Mouse (Mus musculus): ENCODE results near the gene Zfp618. TPM values are rescaled to one million over a fixed set of nuclear protein-coding genes. Genes with fewer than 3 reads are reported as not detected.
A peak's percentile ranks its signal among the peaks of the same experiment; 100 is the strongest.

The Zfp618 gene
- total and polyA plus RNA-seq, 3 experiments, result 2.2 to 4.9 (median 2.5) TPM

DNA sequence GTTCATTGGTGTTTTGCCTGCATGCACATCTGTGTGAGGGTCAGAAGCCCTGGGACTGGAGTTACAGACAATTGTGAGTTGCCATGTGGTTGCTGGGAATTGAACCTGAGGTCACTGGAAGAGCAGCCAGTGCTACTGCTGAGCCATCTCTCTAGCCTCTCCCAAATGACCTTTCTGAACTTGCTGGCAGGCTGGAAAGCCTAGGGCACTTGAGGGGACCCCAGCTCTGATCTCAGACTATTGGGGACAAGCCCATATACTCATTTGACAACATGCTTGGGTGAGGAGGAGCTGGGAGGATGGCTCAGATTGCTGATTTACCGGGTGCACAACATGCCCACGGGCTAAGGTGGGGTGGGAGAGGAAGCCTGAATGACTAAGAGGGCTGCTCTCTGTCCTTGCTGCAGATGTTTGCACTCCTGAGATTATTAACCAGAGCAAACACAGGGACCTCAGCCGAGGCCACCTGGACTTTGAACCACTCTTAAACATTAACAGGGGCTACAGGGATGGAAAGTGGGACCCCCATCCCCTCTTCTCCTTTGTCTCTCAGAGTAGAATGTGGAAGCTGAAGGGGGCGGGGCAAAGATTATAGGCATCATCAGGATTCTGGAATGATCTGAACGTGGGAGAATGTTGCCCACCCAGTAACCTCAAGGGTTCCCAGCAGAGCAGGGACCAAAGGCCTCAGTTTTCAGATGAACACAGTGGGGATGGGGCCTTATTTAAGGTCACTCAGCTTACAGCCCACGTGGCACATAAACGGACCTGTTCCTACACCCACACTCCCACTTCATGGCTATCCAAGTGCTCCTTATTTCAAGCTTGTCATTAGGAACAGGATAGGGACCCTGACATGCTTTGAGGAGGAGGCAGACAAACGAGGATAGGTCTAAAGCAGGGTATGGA is 191.6 kb downstream of the Zfp618 start:
- no peak for DNase-seq

DNA sequence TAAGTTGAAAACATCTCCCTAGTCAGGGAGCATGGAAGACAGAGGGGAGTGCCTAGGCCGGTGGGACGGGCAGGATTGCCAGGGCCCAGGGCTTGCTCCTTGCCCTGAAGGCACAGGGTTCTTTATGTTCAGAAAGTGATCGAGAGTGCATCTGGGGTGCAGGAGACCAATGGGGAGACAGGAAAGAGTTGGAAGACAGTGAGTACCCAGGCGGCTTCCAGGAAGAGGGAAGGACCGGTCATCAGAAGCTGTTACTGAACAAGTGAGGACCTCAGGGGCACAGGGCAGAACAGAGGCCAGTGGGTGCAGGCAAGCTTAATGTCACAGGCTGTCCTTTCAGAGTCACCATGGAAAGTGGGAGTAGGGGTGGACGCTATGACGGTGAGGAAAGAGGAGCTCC is 192.8 kb downstream of the Zfp618 start:
- DNase-seq, result no peak

DNA sequence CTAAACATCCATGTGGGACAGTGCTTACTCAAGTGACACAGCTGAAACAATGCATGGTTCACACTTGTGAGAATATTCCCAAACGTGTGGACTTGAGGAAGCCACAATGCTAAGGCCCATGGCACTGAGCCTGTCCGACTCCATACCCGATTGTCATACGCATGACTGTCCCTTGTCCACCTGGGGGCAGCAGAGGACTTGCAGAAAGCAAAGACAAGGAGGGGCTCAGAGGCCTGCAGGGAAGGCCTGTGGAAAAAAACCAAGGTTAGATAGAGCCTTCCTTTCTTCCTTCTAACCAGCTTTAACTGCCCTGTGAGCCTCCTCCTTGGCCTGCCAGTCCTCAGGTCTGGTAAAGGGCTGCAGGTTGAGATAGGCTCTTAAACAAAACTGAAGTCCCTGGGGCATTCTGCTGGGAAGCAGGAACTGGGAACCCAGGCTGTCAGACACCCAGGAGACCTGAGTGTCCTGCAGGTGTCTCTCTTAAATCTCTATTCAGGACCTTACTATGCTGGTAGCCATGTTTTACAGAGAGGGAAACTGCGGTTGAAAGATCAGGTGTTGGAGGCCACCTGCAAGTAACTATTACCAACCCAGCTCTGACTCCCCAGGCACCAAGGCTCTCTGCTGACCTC is 193.7 kb downstream of the Zfp618 start:
- peak; percentile 87 for DNase-seq

GRCm38 (mm10) chr4:63165636-63166035 is 200.3 kb downstream of the Zfp618 start:
- no peak for DNase-seq

DNA sequence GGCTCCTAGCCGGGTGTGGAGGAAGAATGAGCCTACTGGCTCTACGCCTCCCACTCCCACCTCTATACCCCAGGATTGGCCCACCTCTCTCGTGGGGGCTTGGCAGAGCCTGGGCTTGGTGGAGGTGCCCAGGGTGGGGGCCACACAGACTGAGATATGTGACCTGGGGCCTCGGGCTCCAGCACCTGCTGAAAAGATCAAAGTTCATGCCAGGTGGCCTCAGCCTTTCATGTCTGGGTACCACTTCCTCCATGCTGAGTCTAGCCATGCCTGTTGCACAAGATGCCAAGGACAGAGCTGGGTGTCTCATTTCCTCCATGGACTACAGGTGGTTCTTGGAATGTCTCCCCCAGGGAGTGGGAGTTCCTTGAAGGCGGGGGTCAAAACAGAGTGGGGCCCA is 200.9 kb downstream of the Zfp618 start:
- DNase-seq, result no peak

DNA sequence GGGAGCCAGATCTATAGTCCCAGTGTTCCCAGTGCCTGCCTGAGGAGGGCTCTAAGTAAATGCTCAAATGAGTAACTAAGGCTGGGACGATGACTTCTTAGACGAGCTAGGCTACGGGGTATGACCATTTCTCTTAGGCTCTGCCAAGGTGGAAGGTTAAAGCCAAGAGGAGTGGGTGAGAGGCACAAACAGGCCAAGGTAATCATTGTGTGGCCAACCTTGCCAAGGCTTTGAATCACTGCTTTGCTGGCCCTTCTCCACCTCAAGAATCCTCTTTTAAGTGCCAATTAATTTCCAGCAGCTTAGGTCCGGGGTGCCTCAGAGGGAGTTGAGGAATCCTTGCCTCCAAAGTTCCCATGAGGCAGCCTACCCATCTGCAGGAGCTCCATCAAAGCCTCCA is 204.7 kb downstream of the Zfp618 start:
- no peak for DNase-seq

- DNase-seq, result no peak
Measured at GRCm38 (mm10) chr4:63171122-63171521, 205.7 kb downstream of the Zfp618 start.

DNA sequence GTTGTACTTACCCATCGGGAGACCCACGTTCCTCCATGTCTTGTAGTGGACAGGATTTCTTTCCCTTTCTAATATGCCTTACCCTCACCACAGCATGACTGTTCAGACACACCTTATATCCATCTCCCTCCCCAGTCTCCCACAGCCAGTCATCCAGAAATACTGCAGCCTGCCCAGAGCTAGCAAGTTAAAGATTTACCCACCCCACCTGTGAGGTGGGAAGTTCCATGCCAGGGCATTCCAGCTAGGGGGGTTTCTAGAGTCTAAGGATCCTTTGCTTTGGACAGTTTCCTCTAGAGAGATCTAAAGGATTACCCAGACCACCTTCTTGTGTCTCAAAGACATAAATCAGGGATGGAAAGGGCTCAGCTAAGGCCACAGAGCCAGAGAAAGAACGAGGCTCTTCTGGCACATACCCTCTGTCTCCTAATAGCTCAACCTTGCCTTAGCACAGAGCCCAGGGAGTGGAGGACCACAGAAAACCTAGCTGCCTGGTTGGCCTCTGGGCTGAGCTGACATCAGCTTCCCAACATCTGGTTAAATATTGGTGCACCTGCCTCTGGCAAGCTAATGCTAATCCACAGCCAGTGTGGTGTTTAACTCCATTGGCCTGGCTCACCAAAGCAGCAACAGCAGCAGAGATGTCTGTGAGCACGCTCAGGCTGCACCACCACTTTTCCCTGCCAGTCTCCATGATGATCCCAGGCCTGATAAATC is 206.8 kb downstream of the Zfp618 start, which contains the start of gene Kif12:
Gene Kif12, minus strand, starts transcription at position 163 of the 717 bp plus-strand sequence.
- DNase-seq, result no peak

GRCm38 (mm10) chr4:63181556-63181955 is 216.2 kb downstream of the Zfp618 start:
- DNase-seq, result peak; percentile 43

GRCm38 (mm10) chr4:63186281-63186870 is 221.0 kb downstream of the Zfp618 start:
- no peak for DNase-seq

Other genes with a start within 250 kb of the Zfp618 start
- 1 to 10 TPM in 1 of 2 experiments, under 1 TPM in 1; 0.38 to 7.1 TPM for gene Ambp, start 189.2 kb downstream of the Zfp618 start, total RNA-seq (2021)
- 0.61 TPM in 1 of 2 replicates, not detected in the other for gene Ambp, start 189.2 kb downstream of the Zfp618 start, polyA plus RNA-seq (2012; rRNA removed)
- not detected for gene Kif12, start 206.6 kb downstream of the Zfp618 start, total RNA-seq (2021)
- 0.26 TPM in 1 of 2 replicates, not detected in the other for gene Kif12, start 206.6 kb downstream of the Zfp618 start, polyA plus RNA-seq (2012; rRNA removed)
- 10 to 100 TPM in 1 of 2 experiments, 1 to 10 TPM in 1; 8.4 to 13.0 TPM for gene Col27a1, start 248.4 kb downstream of the Zfp618 start, total RNA-seq (2021)
- gene Col27a1, start 248.4 kb downstream of the Zfp618 start, polyA plus RNA-seq (2012; rRNA removed), result 12.9 and 14.9 TPM in 2 replicates